Mouse (Mus musculus): ENCODE measurements at regions not wholly inside any gene's neighbourhood (a gene's known extent, or its start where the extent isn't known, plus 50 kb on each side); places are given as distances from the start of the nearest gene placed in this dataset.

- no peak for DNase-seq
Observed at GRCm38 (mm10) chr3:149623851-149624532, 633.6 kb upstream of the Adgrl2 start.

- DNase-seq: no peak
Observed at GRCm38 (mm10) chr3:149603865-149604264, 613.5 kb upstream of the Adgrl2 start.

GRCm38 (mm10) chr3:149601276-149601675 is 610.9 kb upstream of the Adgrl2 start:
- no peak for DNase-seq

GRCm38 (mm10) chr3:149594470-149594869 is 604.1 kb upstream of the Adgrl2 start:
- no peak for DNase-seq

- no peak for DNase-seq
Observed at GRCm38 (mm10) chr3:149585769-149586168, 595.4 kb upstream of the Adgrl2 start.

GRCm38 (mm10) chr3:149581141-149581540 is 590.8 kb upstream of the Adgrl2 start:
- DNase-seq: no peak

- no peak for DNase-seq
Observed at GRCm38 (mm10) chr3:149575678-149576077, 585.3 kb upstream of the Adgrl2 start.

- no peak for DNase-seq
Observed at GRCm38 (mm10) chr3:149566853-149567252, 576.5 kb upstream of the Adgrl2 start.

GRCm38 (mm10) chr3:149550231-149550951 is 560.0 kb upstream of the Adgrl2 start:
- no peak for DNase-seq

- no peak for DNase-seq
Observed at GRCm38 (mm10) chr3:149547045-149547444, 556.7 kb upstream of the Adgrl2 start.

- no peak for DNase-seq
Observed at GRCm38 (mm10) chr3:149546256-149546655, 555.9 kb upstream of the Adgrl2 start.

GRCm38 (mm10) chr3:149534183-149534582 is 543.8 kb upstream of the Adgrl2 start:
- no peak for DNase-seq

GRCm38 (mm10) chr3:149530026-149530607 is 539.8 kb upstream of the Adgrl2 start:
- no peak for DNase-seq

- no peak for DNase-seq
Observed at GRCm38 (mm10) chr3:149526509-149526908, 536.2 kb upstream of the Adgrl2 start.

- no peak for DNase-seq
Observed at GRCm38 (mm10) chr3:149519575-149519929, 529.2 kb upstream of the Adgrl2 start.

GRCm38 (mm10) chr3:149518928-149519574 is 528.7 kb upstream of the Adgrl2 start:
- DNase-seq: no peak

GRCm38 (mm10) chr3:149517537-149517936 is 527.2 kb upstream of the Adgrl2 start:
- no peak for DNase-seq

- DNase-seq: no peak
Observed at GRCm38 (mm10) chr3:149509178-149509577, 518.8 kb upstream of the Adgrl2 start.

- no peak for DNase-seq
Observed at GRCm38 (mm10) chr3:149508671-149509070, 518.3 kb upstream of the Adgrl2 start.

- no peak for DNase-seq
Observed at GRCm38 (mm10) chr3:149505692-149506091, 515.3 kb upstream of the Adgrl2 start.

GRCm38 (mm10) chr3:149503992-149504391 is 513.6 kb upstream of the Adgrl2 start:
- DNase-seq: no peak

- no peak for DNase-seq
Observed at GRCm38 (mm10) chr3:149500130-149500529, 509.8 kb upstream of the Adgrl2 start.

GRCm38 (mm10) chr3:149498765-149499164 is 508.4 kb upstream of the Adgrl2 start:
- no peak for DNase-seq
